Mouse (Mus musculus): Measurements from ENCODE around the gene Kmo. TPM values are rescaled to one million over a fixed set of nuclear protein-coding genes. Genes with fewer than 3 reads are reported as not detected.
A peak's percentile ranks its signal among the peaks of the same experiment; 100 is the strongest.

Gene Kmo
- polyA plus RNA-seq (2015; fragmentation: Nextera tagmentation; extraction: Ambion mirVana), result not detected in 2 replicates

- no peaks in the 10 kb centered on the region for H3K27me3 ChIP-seq
- no peak for ATAC-seq (replicated peaks)
- no peaks in the 10 kb centered on the region for H3K9me3 ChIP-seq
- H3K4me3 ChIP-seq, result no peak within 1 kb of the TSS
- peaks cover 31% of the 10 kb centered on the region for H3K36me3 ChIP-seq
- H3K4me2 ChIP-seq (replicated peaks), result no peak within 1 kb of the TSS
- WGBS, result 94% methylated on average over 13 of the region's 13 CpGs
- no peak within 1 kb of the TSS for H3K27ac ChIP-seq (replicated peaks)
- no peak within 1 kb of the TSS for H3K9ac ChIP-seq (replicated peaks)
- H3K4me1 ChIP-seq, result peaks cover 9% of the 10 kb centered on the region
These were observed at the start of gene Kmo for GRCm38 (mm10) chr1:175619814-175620431. Gene Kmo (plus strand): TSS chr1:175620381.

GRCm38 (mm10) chr1:175574129-175574528, 46.1 kb upstream of the Kmo start:
- no peak for ATAC-seq (replicated peaks)
- Histone ChIP-seq H3K4me1 (no peaks in the 10 kb centered on the region), H3K9me3 (no peaks in the 10 kb centered on the region), H3K4me2 (replicated peaks) (no peak overlapping the region), H3K27me3 (no peaks in the 10 kb centered on the region), H3K4me3 (no peak overlapping the region), H3K36me3 (no peaks in the 10 kb centered on the region), H3K27ac (replicated peaks) (no peak overlapping the region), H3K9ac (replicated peaks) (no peak overlapping the region)
- 95% methylated on average over 2 of the region's 2 CpGs for WGBS

- H3K9ac ChIP-seq (replicated peaks), result no peak overlapping the region
- H3K4me2 ChIP-seq (replicated peaks), result no peak overlapping the region
- H3K9me3 ChIP-seq, result no peaks in the 10 kb centered on the region
- H3K27me3 ChIP-seq, result no peaks in the 10 kb centered on the region
- H3K27ac ChIP-seq (replicated peaks), result no peak overlapping the region
- no peak for ATAC-seq (replicated peaks)
- no peaks in the 10 kb centered on the region for H3K36me3 ChIP-seq
- WGBS, result 89% methylated on average over 2 of the region's 2 CpGs
- no peak overlapping the region for H3K4me3 ChIP-seq
- H3K4me1 ChIP-seq, result no peaks in the 10 kb centered on the region
These were observed 41.6 kb upstream of the Kmo start for GRCm38 (mm10) chr1:175578425-175579096.

GRCm38 (mm10) chr1:175579598-175580235, 40.5 kb upstream of the Kmo start:
- H3K27me3 ChIP-seq, result no peaks in the 10 kb centered on the region
- H3K4me1 ChIP-seq, result no peaks in the 10 kb centered on the region
- H3K27ac ChIP-seq (replicated peaks), result no peak overlapping the region
- no peaks in the 10 kb centered on the region for H3K36me3 ChIP-seq
- peak; percentile 41 for ATAC-seq (replicated peaks)
- no peaks in the 10 kb centered on the region for H3K9me3 ChIP-seq
- no peak overlapping the region for H3K9ac ChIP-seq (replicated peaks)
- H3K4me2 ChIP-seq (replicated peaks), result no peak overlapping the region
- H3K4me3 ChIP-seq, result no peak overlapping the region
- 72% methylated on average over 9 of the region's 9 CpGs for WGBS

GRCm38 (mm10) chr1:175580346-175580745, 39.8 kb upstream of the Kmo start:
- WGBS, result 88% methylated on average over 7 of the region's 7 CpGs
- H3K4me1 ChIP-seq, result no peaks in the 10 kb centered on the region
- no peak overlapping the region for H3K9ac ChIP-seq (replicated peaks)
- H3K4me3 ChIP-seq, result no peak overlapping the region
- ATAC-seq (replicated peaks), result no peak
- no peaks in the 10 kb centered on the region for H3K36me3 ChIP-seq
- H3K27ac ChIP-seq (replicated peaks), result no peak overlapping the region
- no peak overlapping the region for H3K4me2 ChIP-seq (replicated peaks)
- H3K9me3 ChIP-seq, result no peaks in the 10 kb centered on the region
- no peaks in the 10 kb centered on the region for H3K27me3 ChIP-seq

GRCm38 (mm10) chr1:175582799-175583198, 37.4 kb upstream of the Kmo start:
- Histone ChIP-seq H3K4me1 (no peaks in the 10 kb centered on the region), H3K36me3 (no peaks in the 10 kb centered on the region), H3K9ac (replicated peaks) (no peak overlapping the region), H3K27ac (replicated peaks) (no peak overlapping the region), H3K9me3 (no peaks in the 10 kb centered on the region), H3K4me3 (no peak overlapping the region), H3K4me2 (replicated peaks) (no peak overlapping the region), H3K27me3 (no peaks in the 10 kb centered on the region)
- 89% methylated on average over 4 of the region's 4 CpGs for WGBS
- ATAC-seq (replicated peaks), result no peak

- no peaks in the 10 kb centered on the region for H3K36me3 ChIP-seq
- no peaks in the 10 kb centered on the region for H3K4me1 ChIP-seq
- no peak for ATAC-seq (replicated peaks)
- no peak overlapping the region for H3K4me3 ChIP-seq
- WGBS, result 83% methylated on average over 2 of the region's 2 CpGs
- no peak overlapping the region for H3K4me2 ChIP-seq (replicated peaks)
- no peak overlapping the region for H3K27ac ChIP-seq (replicated peaks)
- no peak overlapping the region for H3K9ac ChIP-seq (replicated peaks)
- H3K9me3 ChIP-seq, result no peaks in the 10 kb centered on the region
- H3K27me3 ChIP-seq, result no peaks in the 10 kb centered on the region
These were observed 34.9 kb upstream of the Kmo start for GRCm38 (mm10) chr1:175585267-175585666.

- Histone ChIP-seq H3K9me3 (no peaks in the 10 kb centered on the region), H3K27ac (replicated peaks) (no peak overlapping the region), H3K27me3 (no peaks in the 10 kb centered on the region), H3K4me3 (no peak overlapping the region), H3K9ac (replicated peaks) (no peak overlapping the region), H3K4me2 (replicated peaks) (no peak overlapping the region), H3K4me1 (no peaks in the 10 kb centered on the region), H3K36me3 (no peaks in the 10 kb centered on the region)
- ATAC-seq (replicated peaks), result no peak
- WGBS, result 90% methylated on average over 5 of the region's 5 CpGs
These were observed 33.5 kb upstream of the Kmo start for GRCm38 (mm10) chr1:175586656-175587055.

- H3K9me3 ChIP-seq, result no peaks in the 10 kb centered on the region
- H3K4me2 ChIP-seq (replicated peaks), result no peak overlapping the region
- no peaks in the 10 kb centered on the region for H3K36me3 ChIP-seq
- no peak overlapping the region for H3K4me3 ChIP-seq
- no peaks in the 10 kb centered on the region for H3K4me1 ChIP-seq
- H3K27me3 ChIP-seq, result no peaks in the 10 kb centered on the region
- no peak for ATAC-seq (replicated peaks)
- H3K27ac ChIP-seq (replicated peaks), result no peak overlapping the region
- no peak overlapping the region for H3K9ac ChIP-seq (replicated peaks)
- 81% methylated on average over 1 of the region's 1 CpGs for WGBS
These were observed 27.3 kb upstream of the Kmo start for GRCm38 (mm10) chr1:175592832-175593231.

GRCm38 (mm10) chr1:175602231-175602630, 17.9 kb upstream of the Kmo start:
- H3K27me3 ChIP-seq, result no peaks in the 10 kb centered on the region
- 92% methylated on average over 11 of the region's 11 CpGs for WGBS
- H3K4me3 ChIP-seq, result no peak overlapping the region
- ATAC-seq (replicated peaks), result no peak
- H3K4me1 ChIP-seq, result no peaks in the 10 kb centered on the region
- no peak overlapping the region for H3K27ac ChIP-seq (replicated peaks)
- no peak overlapping the region for H3K4me2 ChIP-seq (replicated peaks)
- no peak overlapping the region for H3K9ac ChIP-seq (replicated peaks)
- peaks cover 30% of the 10 kb centered on the region for H3K36me3 ChIP-seq
- H3K9me3 ChIP-seq, result no peaks in the 10 kb centered on the region

GRCm38 (mm10) chr1:175603390-175603789, 16.8 kb upstream of the Kmo start:
- no peak overlapping the region for H3K4me2 ChIP-seq (replicated peaks)
- H3K4me1 ChIP-seq, result no peaks in the 10 kb centered on the region
- H3K9me3 ChIP-seq, result no peaks in the 10 kb centered on the region
- no peak overlapping the region for H3K4me3 ChIP-seq
- ATAC-seq (replicated peaks), result no peak
- H3K27ac ChIP-seq (replicated peaks), result no peak overlapping the region
- H3K27me3 ChIP-seq, result no peaks in the 10 kb centered on the region
- H3K36me3 ChIP-seq, result peaks cover 40% of the 10 kb centered on the region
- 69% methylated on average over 6 of the region's 6 CpGs for whole genome bisulfite sequencing
- H3K9ac ChIP-seq (replicated peaks), result no peak overlapping the region

GRCm38 (mm10) chr1:175607308-175607707, 12.9 kb upstream of the Kmo start:
- WGBS, result 97% methylated on average over 6 of the region's 6 CpGs
- H3K27ac ChIP-seq (replicated peaks), result no peak overlapping the region
- no peaks in the 10 kb centered on the region for H3K9me3 ChIP-seq
- H3K9ac ChIP-seq (replicated peaks), result no peak overlapping the region
- no peak overlapping the region for H3K4me3 ChIP-seq
- ATAC-seq (replicated peaks), result no peak
- H3K36me3 ChIP-seq, result peaks cover 53% of the 10 kb centered on the region
- H3K4me2 ChIP-seq (replicated peaks), result no peak overlapping the region
- no peaks in the 10 kb centered on the region for H3K4me1 ChIP-seq
- no peaks in the 10 kb centered on the region for H3K27me3 ChIP-seq
